Mouse (Mus musculus) embryonic facial prominence, embryonic 14.5 days (tissue): ENCODE results near the gene Foxp1. TPM values are rescaled to one million over a fixed set of nuclear protein-coding genes. Genes with fewer than 3 reads are reported as not detected.

Experiments used
- ATAC-seq: fragments of 200-750 bp; cut with Nextera tagmentation; 2 replicates; pipeline ENCODE4 v1.8.0; 2017; ENCODE audit warnings: low read depth, moderate number of reproducible peaks, moderate TSS enrichment
- DNase-seq: peaks from one replicate; pipeline ENCODE4 v3.0.0-alpha.2; 2015; ENCODE audit warnings: low spot score
- H3K27ac ChIP-seq: fragments of 300-500 bp; sonication (generic); replicated peaks from 2 replicates; pipeline ENCODE4 v1.5.1; 2014; ENCODE audit warnings: low read depth, mild to moderate bottlenecking, low read length, moderate library complexity
- H3K27me3 ChIP-seq: fragments of 300-500 bp; sonication (generic); replicated peaks from 2 replicates; pipeline ENCODE4 v1.6.1; 2014; ENCODE audit warnings: low read length; ENCODE audit not compliant: control insufficient read depth, insufficient read depth
- H3K36me3 ChIP-seq: fragments of 300-500 bp; sonication (generic); 2 replicates; pipeline ENCODE4 v1.6.1; 2014; ENCODE audit warnings: low read length, mixed read lengths; ENCODE audit not compliant: control insufficient read depth, insufficient read depth
- H3K4me1 ChIP-seq: fragments of 300-500 bp; sonication (generic); 2 replicates; pipeline ENCODE4 v1.6.1; 2014; ENCODE audit warnings: antibody characterized with exemption, low read length; ENCODE audit not compliant: control insufficient read depth, insufficient read depth
- H3K4me2 ChIP-seq: fragments of 300-500 bp; sonication (generic); 2 replicates; pipeline ENCODE4 v1.6.1; 2014; ENCODE audit warnings: low read depth, mild to moderate bottlenecking, low read length, moderate library complexity, mixed read lengths
- H3K4me3 ChIP-seq: fragments of 300-500 bp; sonication (generic); 2 replicates; pipeline ENCODE4 v1.5.1; 2014; ENCODE audit warnings: low read depth, mild to moderate bottlenecking, low read length
- H3K9ac ChIP-seq: fragments of 300-500 bp; sonication (generic); 2 replicates; pipeline ENCODE4 v1.6.1; 2014; ENCODE audit warnings: low read depth, mild to moderate bottlenecking, low read length, moderate library complexity, mixed read lengths
- H3K9me3 ChIP-seq: fragments of 300-500 bp; sonication (generic); 2 replicates; pipeline ENCODE4 v1.6.1; 2016; ENCODE audit warnings: low read length; ENCODE audit not compliant: control insufficient read depth
- WGBS: fragments of 180-500 bp; shearing (Covaris S2); extraction: QIAGEN DNeasy Blood & Tissue Kit; methylation state at CpG from one replicate; pipeline ENCODE4 v1.1.7; 2014; 5-methylcytosine and 5-hydroxymethylcytosine counted together
- polyA plus RNA-seq: library from polyadenylated mRNA; unstranded; fragments of >200 nt; fragmentation: Nextera tagmentation; extraction: Ambion mirVana; gene quantifications from 2 replicates; pipeline ENCODE4 v1.2.1, GENCODE M21; 2014

Gene Foxp1
- polyA plus RNA-seq, 1 experiment from 2014 or later, result 80.1 TPM

- ATAC-seq (no peak), DNase-seq (no peak)
- H3K4me1 ChIP-seq, result peaks cover 3% of the 10 kb centered on the region; the same call in 1 of the 2 replicates
- no peak overlapping the region for H3K4me3 ChIP-seq
- H3K27ac ChIP-seq, result no peak overlapping the region
- no peaks in the 10 kb centered on the region for H3K9me3 ChIP-seq
- H3K36me3 ChIP-seq, result peaks cover 3% of the 10 kb centered on the region; the same call in 1 of the 2 replicates
- H3K9ac ChIP-seq, result no peak overlapping the region
- WGBS, result 75% methylated on average over 7 of the region's 7 CpGs
- H3K27me3 ChIP-seq, result no peaks in the 10 kb centered on the region
- no peak overlapping the region for H3K4me2 ChIP-seq
Observed at GRCm38 (mm10) chr6:98992772-98993147, 529.8 kb downstream of the Foxp1 start.

GRCm38 (mm10) chr6:98991900-98992771 is 530.4 kb downstream of the Foxp1 start:
- DNase-seq, result no peak
- Histone ChIP-seq H3K27ac (no peak overlapping the region), H3K4me1 (peaks cover 3% of the 10 kb centered on the region; the same call in 1 of the 2 replicates), H3K36me3 (peaks cover 3% of the 10 kb centered on the region; the same call in 1 of the 2 replicates), H3K4me2 (no peak overlapping the region), H3K9me3 (no peaks in the 10 kb centered on the region), H3K27me3 (no peaks in the 10 kb centered on the region), H3K9ac (no peak overlapping the region), H3K4me3 (no peak overlapping the region)
- no peak for ATAC-seq
- 68% methylated on average over 5 of the region's 5 CpGs for WGBS

DNA sequence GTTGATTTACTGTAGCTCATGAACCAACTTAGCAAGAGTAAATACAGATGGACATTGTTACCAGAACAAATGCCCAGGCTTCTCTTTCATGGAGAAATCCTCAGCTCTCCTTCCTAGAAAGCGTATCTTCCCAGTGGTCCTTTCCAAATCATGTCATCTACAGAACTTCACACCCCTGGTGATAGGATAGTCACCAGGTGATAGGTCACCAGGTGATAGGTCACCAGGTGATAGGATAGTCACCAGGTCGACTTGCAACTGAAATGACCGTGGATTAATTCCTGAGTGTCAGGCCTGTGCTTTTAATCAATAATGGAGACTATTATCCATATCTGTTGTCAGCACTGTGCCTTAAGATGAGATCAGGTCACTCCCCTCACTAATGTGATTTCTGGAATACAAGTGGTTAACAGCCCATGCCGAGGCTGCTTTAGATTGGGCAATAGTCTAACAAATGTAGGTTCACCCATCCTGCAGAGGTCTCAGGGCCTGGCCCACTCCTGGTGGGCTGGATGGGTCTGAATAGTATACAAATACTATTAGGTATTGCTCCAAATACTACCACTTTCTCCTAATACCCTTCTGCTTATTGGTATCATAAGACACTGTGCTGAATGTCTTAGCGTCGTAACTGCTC is 534.9 kb downstream of the Foxp1 start:
- no peak overlapping the region for H3K4me3 ChIP-seq
- H3K36me3 ChIP-seq, result peaks cover 3% of the 10 kb centered on the region; the same call in 1 of the 2 replicates
- no peak overlapping the region for H3K9ac ChIP-seq
- no peak overlapping the region for H3K4me2 ChIP-seq
- DNase-seq (no peak), ATAC-seq (no peak)
- no peaks in the 10 kb centered on the region for H3K27me3 ChIP-seq
- no peak overlapping the region for H3K27ac ChIP-seq
- WGBS, result 75% methylated on average over 6 of the region's 6 CpGs
- no peaks in the 10 kb centered on the region for H3K9me3 ChIP-seq
- no peaks in the 10 kb centered on the region; the same call in 1 of the 2 replicates for H3K4me1 ChIP-seq

DNA sequence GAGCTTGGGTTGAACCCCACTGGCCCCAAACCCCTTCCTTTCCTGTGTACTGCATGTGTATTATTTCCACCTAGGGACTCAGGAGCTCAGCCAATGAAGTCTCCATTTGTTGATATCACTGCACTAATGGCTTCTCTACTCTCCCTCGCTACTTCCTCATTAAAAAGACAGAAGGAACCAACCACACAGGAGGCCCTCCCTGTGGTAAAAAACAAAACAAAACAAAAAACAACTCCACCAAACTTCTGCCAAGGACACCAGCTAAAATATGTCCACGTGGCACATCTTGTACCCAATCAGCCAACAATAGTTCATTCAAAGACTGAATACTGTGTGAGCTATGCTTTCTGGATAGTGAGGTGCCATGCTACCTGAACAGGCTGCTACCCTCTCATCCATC is 537.1 kb downstream of the Foxp1 start:
- no peak for ATAC-seq
- H3K9ac ChIP-seq, result no peak overlapping the region
- 90% methylated on average over 2 of the region's 2 CpGs for WGBS

DNA sequence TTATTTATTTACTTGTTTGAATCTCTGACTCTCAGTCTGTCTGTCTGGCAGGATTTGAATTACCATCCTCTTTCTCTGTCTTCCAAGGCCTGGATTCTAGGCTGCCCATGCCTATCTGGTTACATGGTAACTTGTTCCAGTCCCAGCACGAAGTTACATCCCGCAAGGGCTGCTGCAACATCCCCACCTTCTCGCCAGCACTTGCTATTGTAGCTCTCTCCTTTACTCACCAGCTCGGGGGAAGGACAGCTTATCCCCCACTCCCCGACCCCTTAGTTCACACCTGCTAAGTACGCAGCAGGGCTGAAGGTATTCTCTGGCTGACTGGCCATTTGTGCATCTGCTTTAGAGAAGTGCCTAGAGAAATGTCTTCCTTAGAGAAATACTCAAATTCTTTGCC is 537.9 kb downstream of the Foxp1 start:
- WGBS, result 78% methylated on average over 6 of the region's 6 CpGs
- Histone ChIP-seq H3K27ac (no peak overlapping the region), H3K9ac (no peak overlapping the region), H3K4me1 (no peaks in the 10 kb centered on the region), H3K36me3 (peaks cover 3% of the 10 kb centered on the region; the same call in 1 of the 2 replicates), H3K4me2 (no peak overlapping the region), H3K27me3 (no peaks in the 10 kb centered on the region), H3K9me3 (no peaks in the 10 kb centered on the region), H3K4me3 (no peak overlapping the region)
- no peak for DNase-seq
- no peak for ATAC-seq

More for the DNA sequence above, 537.1 kb downstream of the Foxp1 start:
- Histone ChIP-seq H3K4me3 (no peak overlapping the region), H3K4me1 (no peaks in the 10 kb centered on the region), H3K36me3 (peaks cover 3% of the 10 kb centered on the region; the same call in 1 of the 2 replicates), H3K27me3 (no peaks in the 10 kb centered on the region), H3K27ac (no peak overlapping the region), H3K9me3 (no peaks in the 10 kb centered on the region), H3K4me2 (no peak overlapping the region)
- no peak for DNase-seq

GRCm38 (mm10) chr6:98984026-98984425 is 538.5 kb downstream of the Foxp1 start:
- peaks cover 3% of the 10 kb centered on the region; the same call in 1 of the 2 replicates for H3K36me3 ChIP-seq
- 62% methylated on average over 2 of the region's 2 CpGs for WGBS
- DNase-seq (no peak), ATAC-seq (no peak)
- H3K4me3 ChIP-seq, result no peak overlapping the region
- H3K27me3 ChIP-seq, result no peaks in the 10 kb centered on the region
- no peak overlapping the region for H3K4me2 ChIP-seq
- H3K4me1 ChIP-seq, result no peaks in the 10 kb centered on the region
- H3K27ac ChIP-seq, result no peak overlapping the region
- no peak overlapping the region for H3K9ac ChIP-seq
- H3K9me3 ChIP-seq, result no peaks in the 10 kb centered on the region

GRCm38 (mm10) chr6:98983311-98983838 is 539.1 kb downstream of the Foxp1 start:
- 90% methylated on average over 3 of the region's 3 CpGs for WGBS
- H3K4me3 ChIP-seq, result no peak overlapping the region
- no peak for DNase-seq

GRCm38 (mm10) chr6:98981265-98981664 is 541.3 kb downstream of the Foxp1 start:
- no peak overlapping the region for H3K4me2 ChIP-seq
- H3K9ac ChIP-seq, result no peak overlapping the region
- H3K27me3 ChIP-seq, result no peaks in the 10 kb centered on the region
- WGBS, result 82% methylated on average over 6 of the region's 6 CpGs
- ATAC-seq, result no peak
- peaks cover 15% of the 10 kb centered on the region for H3K36me3 ChIP-seq
- no peaks in the 10 kb centered on the region for H3K4me1 ChIP-seq
- H3K9me3 ChIP-seq, result no peaks in the 10 kb centered on the region
- no peak overlapping the region for H3K27ac ChIP-seq
- no peak overlapping the region for H3K4me3 ChIP-seq
- no peak for DNase-seq

More at GRCm38 (mm10) chr6:98983311-98983838, 539.1 kb downstream of the Foxp1 start:
- no peak for ATAC-seq
- Histone ChIP-seq H3K9me3 (no peaks in the 10 kb centered on the region), H3K27ac (no peak overlapping the region), H3K9ac (no peak overlapping the region), H3K4me2 (no peak overlapping the region), H3K27me3 (no peaks in the 10 kb centered on the region), H3K4me1 (no peaks in the 10 kb centered on the region), H3K36me3 (no peaks in the 10 kb centered on the region)
